Mouse (Mus musculus): ENCODE data around the gene Gm20075.
"Not testable (repeated sequence)": the region's sequence is repeated elsewhere in the genome, so short reads cannot be mapped to it uniquely, and the experiment has no call there.

Gm20075 gene

DNA sequence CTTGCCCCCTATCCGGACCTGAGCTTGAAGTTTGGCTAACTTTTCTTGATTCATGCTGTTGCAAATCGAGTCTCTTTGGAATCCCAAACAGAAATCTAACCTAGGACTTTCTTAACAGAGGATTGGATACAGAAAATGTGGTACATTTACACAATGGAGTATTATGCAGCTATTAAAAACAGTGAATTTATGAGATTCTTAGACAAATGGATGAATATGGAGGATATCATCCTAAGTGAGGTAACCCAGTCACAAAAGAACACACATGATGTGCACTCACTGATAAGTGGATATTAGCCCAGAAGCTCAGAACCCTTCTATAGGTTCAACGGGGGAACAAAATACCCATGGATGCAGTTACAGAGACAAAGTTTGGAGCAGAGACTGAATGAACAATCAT is at the start of gene Gm20075:
TSS of gene Gm20075 (minus strand) at position 101 of the 400 bp plus-strand sequence.
- not testable (repeated sequence) for DNase-seq (ENCODE audit: low read depth, low spot score)

- DNase-seq (ENCODE audit: low read depth, low spot score) = no peak
Observed at GRCm38 (mm10) chr13:96129081-96129480, 47.9 kb upstream of the Gm20075 start.

GRCm38 (mm10) chr13:96126669-96127068 is 45.5 kb upstream of the Gm20075 start:
- no peak for DNase-seq (ENCODE audit: low read depth, low spot score)

DNA sequence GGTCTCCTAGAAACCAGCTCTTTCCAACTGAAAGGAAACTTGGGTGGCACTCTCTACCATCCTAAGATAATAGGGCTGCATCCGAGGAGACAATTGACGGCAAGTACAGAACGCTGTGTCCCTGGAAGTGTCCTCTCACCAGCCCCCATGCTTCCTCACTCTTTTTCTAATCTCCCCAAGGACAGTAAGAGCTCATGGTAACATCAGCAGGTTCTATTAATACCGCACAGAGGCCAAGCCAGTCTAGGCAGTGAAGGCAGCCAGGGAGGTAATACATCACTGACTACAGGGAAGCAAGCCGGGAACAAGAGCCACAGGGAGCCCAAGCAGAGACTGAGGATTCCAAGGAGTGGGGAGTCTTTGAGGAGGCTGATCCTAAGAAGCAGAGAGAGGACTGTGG is 43.8 kb upstream of the Gm20075 start:
- no peak for DNase-seq (ENCODE audit: low read depth, low spot score)

DNA sequence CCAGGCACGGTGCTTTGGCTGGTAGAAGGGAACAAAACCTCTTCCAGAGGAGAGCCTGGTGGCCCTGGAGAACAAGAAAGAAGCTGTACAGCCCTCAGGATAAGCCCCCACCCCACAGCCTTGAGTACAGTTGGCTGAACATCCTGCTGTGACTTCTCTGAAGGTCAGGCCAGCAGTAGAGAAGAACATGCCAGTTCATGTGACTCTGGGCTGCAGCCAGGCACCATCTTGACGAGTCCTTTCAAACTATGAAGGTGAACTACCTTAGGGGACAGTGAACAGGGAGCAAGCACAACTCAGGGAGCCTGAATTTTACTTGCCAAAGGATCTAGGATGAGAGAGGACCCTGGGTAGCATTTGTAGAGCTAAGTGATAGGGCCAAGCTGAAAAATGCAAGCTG is 31.5 kb upstream of the Gm20075 start:
- DNase-seq (ENCODE audit: low read depth, low spot score) = no peak

DNA sequence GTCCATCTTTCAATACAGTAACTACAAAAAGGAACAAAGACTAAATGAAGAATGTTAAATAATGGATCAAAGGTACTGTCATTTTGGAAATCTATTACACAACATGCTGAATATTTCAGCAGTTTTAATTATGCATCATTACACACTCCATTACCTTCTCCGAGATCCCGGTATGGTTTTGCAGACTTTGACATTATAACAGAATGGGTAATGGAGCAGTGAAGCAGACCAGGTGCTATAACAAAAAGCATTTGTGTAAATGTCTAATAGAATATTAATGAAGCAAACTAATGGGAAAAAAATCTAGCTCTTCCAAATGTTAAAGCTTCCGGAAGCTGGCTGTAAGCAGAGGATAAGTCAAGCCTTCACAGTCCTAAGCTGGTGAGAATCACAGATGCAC is 29.6 kb upstream of the Gm20075 start:
- DNase-seq (ENCODE audit: low read depth, low spot score) = no peak

DNA sequence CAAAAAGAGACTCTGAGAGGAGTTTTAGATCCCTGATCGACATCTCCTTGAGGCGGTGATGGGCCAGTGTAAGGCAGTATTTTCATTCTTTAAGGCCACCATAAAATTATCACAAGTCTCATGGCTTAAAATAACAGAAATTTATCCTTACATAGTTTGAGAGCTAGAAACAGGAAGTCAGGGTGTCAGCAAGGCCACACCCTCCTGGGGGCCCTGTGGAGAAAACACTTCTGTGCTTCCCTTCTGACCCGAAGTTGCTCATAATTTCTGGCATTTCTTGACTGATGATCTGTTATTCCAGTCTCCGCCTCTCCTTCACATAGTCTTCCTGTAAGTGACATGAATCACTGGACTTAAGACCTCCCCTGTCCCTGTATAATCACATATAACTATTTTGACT is 25.2 kb upstream of the Gm20075 start:
- no peak for DNase-seq (ENCODE audit: low read depth, low spot score)

GRCm38 (mm10) chr13:96090929-96091328 is 9.8 kb upstream of the Gm20075 start:
- no peak for DNase-seq (ENCODE audit: low read depth, low spot score)

DNA sequence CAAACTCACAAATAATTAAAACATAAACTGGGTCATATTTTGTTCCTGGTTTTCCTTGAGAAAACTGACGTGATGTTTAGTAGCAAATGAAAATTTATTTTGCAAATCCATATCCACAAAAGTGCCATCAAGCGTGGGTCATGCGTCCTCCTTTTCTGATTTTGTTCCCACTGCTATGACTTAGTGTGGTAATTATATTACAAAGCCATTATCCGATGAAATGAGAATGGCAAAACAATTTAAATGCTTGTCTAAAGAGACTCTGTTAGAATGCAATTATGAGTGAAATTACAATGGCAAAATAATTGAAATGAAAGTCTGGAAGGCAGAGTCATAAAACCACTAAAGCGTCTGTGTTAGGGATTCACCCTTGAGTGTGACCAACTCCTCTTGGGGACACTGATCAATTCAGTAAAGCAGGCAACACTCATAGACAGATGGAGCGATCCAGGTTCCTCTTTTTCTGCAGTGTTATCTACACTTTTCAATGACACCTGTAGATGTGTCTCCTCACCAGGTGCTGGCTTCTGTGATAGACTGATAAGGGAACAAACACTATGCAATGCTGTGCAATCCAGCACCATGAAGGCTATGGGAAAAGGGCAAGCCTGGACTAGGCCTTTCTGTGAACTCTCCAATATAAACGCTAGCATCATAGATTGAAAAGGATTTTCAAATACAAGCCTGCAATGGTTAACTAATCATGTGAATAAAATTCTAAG is 4.6 kb upstream of the Gm20075 start:
- no peak for DNase-seq (ENCODE audit: low read depth, low spot score)

DNA sequence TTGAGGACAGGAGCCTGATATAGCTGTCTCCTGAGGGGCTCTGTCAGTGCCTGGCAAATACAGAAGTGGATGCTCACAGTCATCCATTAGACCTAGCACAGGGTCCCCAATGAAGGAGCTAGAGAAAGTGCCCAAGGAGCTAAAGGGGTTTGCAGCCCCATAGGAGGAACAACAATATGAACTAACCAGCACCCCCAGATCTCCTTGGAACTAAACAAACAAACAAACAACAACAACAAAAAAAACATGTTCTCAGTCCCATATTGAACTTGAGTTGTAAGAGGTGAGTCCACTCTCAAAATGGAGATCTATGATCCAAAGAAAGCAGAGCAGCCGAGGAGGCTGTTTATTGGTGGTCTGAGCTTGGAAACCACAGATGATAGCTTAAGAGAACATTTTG is 578 bp upstream of the Gm20075 start, which contains the start of gene Gm17190:
TSS of gene Gm17190 (plus strand) at position 301 of the 400 bp plus-strand sequence.
- not testable (repeated sequence) for DNase-seq (ENCODE audit: low read depth, low spot score)

GRCm38 (mm10) chr13:96073555-96073954 is 7.6 kb downstream of the Gm20075 start:
- DNase-seq (ENCODE audit: low read depth, low spot score) = peak; percentile 4

GRCm38 (mm10) chr13:96052755-96053154 is 28.4 kb downstream of the Gm20075 start:
- no peak for DNase-seq (ENCODE audit: low read depth, low spot score)

DNA sequence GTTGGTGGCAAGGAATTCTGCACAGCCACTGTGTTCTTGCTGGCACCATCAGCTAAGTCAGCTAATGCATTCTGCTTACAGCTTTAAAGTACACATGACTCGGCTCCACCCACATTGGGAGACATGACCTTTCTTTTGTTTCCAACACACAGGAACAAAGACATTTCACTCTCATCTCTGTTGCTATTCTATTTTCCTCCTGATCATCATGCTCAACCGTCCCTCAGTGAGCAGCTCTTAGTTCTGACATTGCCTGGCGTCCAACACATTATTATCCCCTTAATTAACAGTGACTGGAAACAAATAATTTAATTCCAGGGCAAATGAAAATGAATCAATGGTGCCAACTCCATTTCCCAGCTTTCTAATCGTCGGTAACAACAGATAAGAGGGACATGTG is 35.8 kb downstream of the Gm20075 start:
- no peak for DNase-seq (ENCODE audit: low read depth, low spot score)

DNA sequence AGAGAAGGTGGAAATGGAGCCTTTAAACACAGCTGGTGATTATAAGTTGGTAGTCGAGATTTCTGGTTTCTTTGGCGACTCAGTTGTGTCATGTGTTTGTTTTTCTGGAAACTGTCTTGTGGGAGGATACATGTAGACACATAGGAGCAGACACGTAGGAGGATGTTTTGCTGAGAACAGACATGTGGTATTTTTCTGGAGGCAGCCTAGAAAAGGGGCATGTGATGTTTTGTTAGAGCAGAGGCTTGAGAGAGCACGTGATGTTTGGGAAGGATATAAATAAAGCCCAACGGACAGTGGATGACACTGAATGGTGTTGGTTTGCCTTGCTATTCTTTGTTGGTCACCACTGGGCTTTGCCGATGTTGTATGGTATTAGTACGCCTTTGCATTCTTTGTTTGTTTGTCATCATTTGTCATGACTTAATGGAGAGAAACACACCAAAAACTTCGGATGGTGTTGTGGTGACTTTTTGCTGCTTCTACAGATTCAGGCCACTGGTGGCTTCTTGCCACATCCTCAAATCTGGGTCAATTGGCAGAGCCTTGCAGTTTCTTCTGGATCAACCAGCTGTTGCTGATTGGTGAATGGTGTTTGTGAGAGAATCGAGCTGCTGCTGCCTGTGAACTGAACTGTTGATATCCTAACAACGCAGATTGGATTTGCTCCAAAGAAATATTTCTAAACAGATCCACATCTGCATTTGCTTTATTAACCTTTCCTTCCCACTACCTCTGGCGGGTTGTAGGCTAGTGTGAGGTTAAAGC is 40.7 kb downstream of the Gm20075 start:
- no peak for DNase-seq (ENCODE audit: low read depth, low spot score)

DNA sequence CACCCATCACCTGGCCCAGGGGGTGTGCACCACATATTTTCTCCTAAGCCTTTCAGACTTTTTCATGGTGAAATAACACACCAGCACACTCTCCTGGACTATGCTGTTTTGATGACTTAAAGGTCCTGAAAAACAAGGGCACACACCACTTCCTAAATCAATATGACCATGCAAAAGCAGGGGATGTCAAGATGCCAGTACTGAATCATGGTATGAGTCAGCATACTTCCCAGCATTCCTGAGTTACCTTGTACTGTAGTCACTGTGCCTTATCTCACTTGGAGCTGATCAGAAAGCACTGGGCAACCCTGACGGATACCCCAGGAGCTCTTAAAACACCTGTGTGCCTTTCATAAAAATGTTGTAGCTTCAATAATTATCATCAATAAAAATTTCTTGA is 41.6 kb downstream of the Gm20075 start:
- DNase-seq (ENCODE audit: low read depth, low spot score) = no peak

- DNase-seq (ENCODE audit: low read depth, low spot score) = peak; percentile 59
Observed at GRCm38 (mm10) chr13:96030368-96031223, 50.6 kb downstream of the Gm20075 start.
